Mouse (Mus musculus): ENCODE results near the gene Traf5.

Traf5 gene

DNA sequence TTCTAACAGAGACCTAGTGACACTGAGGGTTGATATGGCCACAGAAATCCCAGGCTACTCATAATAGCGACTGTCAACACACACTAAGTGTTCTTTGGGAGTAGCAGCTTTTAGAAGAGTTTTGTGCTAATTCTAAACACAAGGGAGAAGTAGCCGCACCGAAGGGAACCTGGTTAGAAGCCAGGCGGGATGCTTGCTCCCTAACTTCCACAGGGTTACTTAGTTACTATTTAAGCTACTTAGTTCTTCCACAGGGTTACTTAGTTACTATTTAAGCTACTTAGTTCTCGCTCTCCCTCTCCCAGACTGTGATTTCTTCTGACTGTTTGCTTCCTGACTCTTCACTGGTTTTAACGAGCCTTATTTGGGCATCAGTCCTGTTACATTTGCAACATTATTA, 10.8 kb upstream of the Traf5 start:
- no peak for TF ChIP-seq GATA4 (IDR thresholded peaks at IDR 0.05; ENCODE audit: insufficient replicate concordance, low read length)

DNA sequence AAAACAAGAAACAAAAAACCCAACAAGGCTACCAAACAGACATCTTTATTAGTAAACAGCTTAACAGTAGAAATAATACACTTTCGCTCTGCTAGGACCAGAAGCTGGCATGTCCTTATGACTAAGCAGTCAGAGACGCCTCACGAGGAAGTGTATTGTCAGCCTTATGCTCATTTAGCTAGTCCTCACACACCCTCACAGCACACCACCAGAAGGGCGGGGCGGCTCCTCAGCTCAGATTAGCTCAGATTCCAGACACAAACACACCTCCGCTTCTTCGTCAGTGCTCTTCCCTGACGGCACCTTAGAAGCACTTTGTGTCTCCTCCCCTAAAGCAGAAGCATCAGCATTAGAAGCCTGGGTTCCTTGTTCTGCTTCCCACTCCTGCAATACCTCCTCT, 9.0 kb upstream of the Traf5 start:
- no peak for TF ChIP-seq GATA4 (IDR thresholded peaks at IDR 0.05; ENCODE audit: insufficient replicate concordance, low read length)

DNA sequence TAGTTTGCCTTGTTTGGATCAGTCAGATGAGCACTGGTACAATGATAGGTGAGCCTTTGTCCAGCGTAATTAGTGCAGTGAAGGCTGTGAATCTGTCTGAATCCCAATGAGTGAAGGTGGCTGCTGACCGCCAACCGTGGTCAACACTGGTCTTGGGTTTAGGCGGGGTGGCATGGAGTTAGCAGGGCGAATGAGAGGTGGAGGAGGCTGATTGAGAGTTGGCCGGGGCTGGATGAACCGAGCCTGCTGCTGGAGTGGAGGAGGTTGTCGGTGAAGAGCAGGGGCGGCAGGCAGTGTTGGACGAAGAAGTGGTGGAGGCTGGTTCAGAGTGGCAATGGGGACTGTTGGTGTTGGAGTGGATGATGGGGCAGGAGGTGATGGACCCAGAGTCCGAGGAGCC, 8.4 kb upstream of the Traf5 start:
- no peak for TF ChIP-seq GATA4 (IDR thresholded peaks at IDR 0.05; ENCODE audit: insufficient replicate concordance, low read length)

DNA sequence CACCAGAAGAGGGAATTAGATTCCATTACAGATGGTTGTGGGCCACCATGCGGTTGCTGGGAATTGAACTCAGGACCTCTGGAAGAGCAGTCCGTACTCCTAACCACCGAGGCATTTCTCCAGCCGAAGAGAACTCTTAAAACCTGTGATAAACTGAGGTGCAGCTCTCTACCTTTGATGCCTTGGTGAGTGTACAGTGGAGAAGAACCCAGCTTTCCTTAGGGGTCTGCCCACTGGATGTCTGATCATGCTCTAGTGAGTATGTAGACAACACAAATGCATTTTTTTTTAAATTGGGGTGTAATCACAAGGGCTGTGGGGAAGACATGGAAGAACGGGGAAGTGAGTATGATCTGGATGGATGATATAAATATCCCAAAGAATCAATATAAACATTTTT, 3.3 kb upstream of the Traf5 start:
- no peak for TF ChIP-seq GATA4 (IDR thresholded peaks at IDR 0.05; ENCODE audit: insufficient replicate concordance, low read length)

DNA sequence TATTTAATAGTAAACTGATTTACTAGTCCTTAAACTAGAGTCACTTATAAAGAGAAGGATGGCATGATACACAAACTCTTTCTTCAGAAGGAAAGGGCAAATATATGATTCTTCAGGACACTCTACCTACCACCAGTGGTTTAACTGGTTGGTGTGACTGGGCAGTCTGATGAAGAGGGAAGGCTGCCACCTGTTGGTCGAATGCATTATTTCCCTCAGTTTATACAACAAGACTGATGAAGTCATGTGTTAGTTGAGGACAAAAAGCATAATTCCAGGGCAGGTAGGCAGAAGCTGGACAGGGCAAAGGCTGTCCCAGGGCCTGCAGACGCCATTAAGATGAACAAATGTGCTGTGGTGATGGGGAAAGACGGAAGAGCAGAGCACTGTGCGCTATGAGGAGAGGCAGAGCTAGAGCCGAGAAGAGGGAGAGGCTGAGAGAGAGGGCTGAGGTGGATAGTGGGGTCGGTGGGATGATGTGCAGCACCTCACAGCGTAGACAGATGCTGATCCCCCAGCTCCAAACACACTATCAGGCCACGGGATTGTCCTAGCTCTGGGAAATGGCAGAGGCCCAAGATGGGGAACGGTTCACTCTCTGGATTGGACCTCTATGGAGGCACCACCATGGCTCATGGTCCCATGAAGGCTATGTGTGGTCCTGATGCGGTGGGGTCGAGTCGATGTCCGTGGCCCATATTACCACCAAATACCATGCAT, 2.3 kb upstream of the Traf5 start:
- TF ChIP-seq GATA4 (IDR thresholded peaks at IDR 0.05; ENCODE audit: insufficient replicate concordance, low read length): no peak

DNA sequence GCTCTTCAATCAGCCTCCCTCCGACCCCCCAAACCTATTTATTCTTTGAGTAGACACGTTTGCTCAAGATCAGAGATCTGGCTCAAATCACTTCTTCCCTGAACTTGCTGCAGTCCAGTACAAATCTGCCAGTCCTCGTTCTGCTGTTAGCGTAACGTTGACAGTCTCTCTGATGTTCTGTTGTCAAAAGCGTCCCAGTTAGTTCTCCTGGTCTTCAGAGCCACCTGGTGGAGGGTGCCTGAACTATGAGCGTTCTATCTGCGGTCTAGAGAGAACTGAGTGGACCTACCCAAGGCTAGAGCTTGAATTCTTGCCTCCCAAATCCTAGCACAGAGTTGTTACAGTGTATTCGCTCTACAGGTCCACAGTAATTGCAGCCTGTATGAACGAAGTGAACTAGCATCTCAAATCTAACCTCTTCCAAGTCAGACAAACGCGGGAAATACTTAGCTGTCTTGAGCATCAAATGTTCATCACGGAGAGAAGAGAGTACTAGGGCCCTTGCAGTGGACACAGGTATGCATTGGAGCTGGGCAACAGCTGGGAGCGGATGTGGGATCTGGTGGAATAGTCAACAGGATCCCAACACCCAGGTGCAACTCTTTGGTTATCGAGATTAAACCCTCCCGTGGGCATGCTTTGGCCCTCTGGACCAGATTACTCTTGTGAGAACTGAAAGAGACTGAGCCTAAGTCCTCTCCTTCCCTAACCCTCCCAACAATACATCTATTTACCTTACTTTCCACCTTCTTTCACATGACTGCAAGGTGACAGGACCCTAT, 711 bp upstream of the Traf5 start:
- TF ChIP-seq GATA4 (IDR thresholded peaks at IDR 0.05; ENCODE audit: insufficient replicate concordance, low read length): no peak

DNA sequence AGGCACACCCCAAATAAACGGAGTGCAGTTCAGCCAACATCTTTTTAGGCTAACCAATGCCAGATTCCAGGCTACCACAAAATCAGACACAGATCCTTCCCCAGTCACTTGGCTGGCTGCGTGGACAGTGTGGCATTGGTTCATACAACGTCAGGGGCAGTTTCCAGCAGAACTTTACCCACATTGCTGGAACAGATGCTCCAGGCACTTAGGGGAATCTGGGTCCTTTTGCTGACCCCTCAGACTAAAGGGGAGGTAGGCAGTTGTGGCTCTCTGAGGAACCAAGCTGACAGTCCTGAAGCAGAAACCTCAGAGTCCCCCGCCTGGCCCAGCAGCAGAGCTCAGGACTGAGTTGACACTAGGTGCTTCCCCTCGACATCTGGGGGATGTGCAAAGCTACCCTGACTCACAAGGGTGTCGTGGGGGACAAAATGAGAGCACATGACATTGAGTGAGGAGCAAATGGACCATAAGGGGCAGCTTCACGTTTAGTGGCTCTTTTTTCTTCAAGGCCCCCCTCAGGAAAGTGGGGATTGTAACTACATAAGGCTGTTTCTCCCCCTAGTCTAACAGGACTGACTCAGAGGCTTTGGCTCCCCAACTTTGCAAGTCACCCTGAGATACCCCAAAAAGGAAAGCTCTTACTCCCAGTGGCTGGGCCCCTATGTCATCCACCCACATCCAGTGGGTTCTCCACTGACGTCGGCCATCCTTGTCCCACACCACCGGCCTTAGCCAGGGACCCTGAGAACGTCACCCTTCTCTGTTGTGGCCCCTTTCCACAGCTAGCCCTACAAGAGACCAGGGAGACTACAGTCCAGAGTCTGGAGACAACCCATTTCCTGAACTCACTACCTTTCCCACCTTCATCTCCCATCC, 1.4 kb downstream of the Traf5 start:
- TF ChIP-seq GATA4 (IDR thresholded peaks at IDR 0.05; ENCODE audit: insufficient replicate concordance, low read length): no peak

DNA sequence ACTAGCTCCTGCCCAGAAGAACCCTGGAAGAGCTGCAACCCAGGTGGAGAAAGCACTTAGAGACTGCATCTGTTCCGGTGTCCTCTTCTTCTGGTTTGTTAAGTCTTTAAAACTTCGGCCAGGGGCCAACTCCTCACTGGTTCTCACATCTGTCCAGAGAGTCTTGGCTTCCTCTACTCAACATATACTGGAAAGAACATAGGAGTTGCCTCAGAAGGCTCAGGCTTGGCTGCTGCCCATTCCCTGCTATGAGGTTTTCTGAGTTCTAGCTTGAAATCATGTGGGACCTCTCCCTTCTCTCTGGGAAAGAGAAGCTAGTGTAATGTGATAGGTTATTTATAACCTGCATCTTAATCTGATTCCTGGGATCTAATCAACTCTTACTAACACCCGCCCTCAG, 2.1 kb downstream of the Traf5 start:
- no peak for TF ChIP-seq GATA4 (IDR thresholded peaks at IDR 0.05; ENCODE audit: insufficient replicate concordance, low read length)

DNA sequence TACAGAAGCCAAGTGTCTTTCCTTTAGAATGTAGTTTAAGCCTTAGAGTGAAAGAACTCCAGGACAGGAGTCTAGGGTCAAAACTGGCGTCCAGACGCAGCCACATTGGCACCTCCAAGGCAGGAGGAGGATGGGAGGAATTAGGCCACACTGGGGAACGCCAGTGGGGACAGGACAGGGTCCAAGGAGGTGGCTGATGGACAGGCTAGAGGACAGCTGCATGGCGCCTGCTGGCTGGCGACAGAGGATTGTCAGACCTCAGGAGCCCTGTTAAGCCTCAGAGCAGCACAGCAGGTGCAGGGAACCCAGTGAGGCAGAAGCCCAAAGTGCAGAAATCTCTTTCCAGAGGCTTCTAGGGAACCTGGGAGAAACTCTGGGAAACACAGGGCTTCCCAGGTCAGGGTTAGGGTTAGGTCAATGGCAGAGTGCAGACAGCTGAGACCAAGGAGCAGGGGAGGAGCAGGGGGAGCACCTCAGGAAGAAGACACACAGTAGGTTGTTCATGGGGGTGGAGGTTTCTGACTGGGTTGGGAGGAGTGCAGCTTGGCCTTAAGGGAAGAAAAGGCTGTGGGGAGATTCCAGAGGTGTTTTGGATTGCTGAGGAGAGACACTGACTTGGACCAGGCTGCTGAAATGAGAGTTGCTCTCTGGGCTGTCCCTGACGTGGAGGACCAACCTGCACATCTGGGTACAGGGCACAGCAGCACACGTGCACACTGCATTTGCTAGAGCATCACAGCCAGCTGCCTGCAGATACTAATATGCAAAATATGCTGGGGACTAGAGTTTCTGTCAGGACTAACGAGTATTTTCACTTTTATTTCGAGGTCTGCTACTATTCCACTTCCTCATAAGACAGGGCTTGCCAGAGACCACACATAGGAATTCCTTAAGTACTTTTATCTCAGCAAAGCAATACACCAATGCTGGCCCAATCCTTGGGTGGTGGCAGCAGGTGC, 2.9 kb downstream of the Traf5 start:
- TF ChIP-seq GATA4 (IDR thresholded peaks at IDR 0.05; ENCODE audit: insufficient replicate concordance, low read length): no peak

DNA sequence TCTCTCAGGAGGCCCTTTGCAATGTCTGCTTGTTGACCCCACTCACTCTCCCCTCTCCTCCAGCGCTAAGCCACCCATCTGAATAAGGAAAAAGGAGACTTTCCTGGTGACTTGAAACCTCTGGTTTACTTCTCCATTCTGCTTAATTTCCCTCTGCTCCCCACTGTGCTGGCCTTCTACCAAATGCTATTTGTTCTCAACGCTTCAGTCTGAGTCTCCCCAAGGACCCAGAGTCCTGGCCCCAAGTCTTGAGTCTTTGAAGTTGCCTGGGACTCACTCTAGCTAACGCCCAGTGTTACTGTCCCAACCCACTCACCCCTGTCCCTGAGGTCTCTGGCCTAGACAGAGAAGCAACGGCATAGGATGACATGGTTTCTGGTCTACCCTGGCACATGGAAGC, 4.3 kb downstream of the Traf5 start:
- no peak for TF ChIP-seq GATA4 (IDR thresholded peaks at IDR 0.05; ENCODE audit: insufficient replicate concordance, low read length)

DNA sequence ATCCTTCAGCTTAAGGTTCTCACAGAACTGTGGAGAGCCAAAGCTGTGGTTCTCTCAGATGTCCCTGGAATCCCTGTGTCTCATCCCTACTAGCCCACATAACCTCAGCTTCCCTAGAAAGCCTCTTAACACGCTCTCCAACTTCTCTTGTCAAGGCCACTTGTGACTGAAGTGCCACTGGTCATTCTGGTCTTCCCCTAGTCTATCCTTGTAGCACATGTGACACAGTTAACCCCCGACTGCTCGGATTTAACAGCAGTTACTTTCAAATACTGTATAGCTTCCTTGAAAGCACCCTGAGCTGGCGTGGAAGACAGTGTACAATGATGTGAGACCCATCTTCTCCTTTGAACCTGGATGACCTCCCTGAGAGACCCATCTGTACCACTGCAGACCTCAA, 5.3 kb downstream of the Traf5 start:
- no peak for TF ChIP-seq GATA4 (IDR thresholded peaks at IDR 0.05; ENCODE audit: insufficient replicate concordance, low read length)

DNA sequence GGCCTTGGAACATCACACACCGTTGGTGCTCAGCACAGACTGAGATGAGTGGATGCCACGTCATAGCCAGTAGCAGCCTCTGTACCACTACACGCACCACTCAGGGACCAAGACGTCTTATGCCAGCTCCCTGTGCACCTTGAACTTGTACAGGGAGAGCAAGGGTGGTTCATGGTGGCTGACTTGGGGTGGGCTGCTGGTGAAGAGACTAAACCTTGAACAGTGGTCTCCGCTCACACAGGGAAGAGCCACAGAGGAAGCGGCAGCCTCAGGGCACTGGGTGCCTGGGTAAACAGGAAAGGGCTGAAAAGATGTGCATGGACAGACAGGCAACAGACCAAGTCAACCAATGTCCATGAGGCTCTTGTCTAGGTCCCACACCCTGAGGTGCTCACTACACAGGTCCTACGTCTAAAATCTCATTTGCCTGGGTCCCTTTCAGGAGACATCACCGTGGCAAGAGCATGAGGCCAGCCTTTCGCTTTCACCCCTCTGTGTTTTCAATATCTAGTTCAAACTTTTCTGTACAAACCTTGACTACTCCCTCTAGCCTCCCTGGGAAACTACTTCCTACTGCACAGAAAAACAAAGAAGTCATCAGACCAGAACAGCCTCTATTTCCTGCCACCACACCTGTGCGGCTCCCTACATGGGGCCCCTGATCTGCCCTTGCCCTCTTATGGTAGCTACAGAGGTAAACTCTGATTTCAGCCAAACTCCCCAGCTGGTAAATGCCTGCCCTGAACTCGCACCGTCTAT, 5.9 kb downstream of the Traf5 start:
- TF ChIP-seq GATA4 (IDR thresholded peaks at IDR 0.05; ENCODE audit: insufficient replicate concordance, low read length): no peak

DNA sequence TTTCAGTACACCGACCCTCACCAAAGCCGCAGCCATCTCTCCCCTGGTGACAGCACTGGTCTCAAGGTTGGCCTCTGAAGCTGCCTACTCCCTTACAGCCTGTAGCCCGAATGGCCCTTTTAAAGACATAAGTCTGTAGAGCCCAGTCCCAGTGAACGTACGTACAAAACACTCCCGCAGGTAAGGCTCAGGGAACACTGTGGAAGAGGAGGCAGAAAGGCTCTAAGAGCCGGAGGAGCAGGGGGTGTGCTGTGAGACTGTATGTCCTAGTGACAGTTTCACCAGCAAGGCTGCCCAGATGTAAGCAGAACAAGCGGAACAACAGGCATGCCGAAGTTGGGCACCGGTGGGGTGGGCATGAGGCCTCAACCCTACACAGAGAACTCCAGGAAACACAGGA, 7.1 kb downstream of the Traf5 start:
- TF ChIP-seq GATA4 (IDR thresholded peaks at IDR 0.05; ENCODE audit: insufficient replicate concordance, low read length): no peak

DNA sequence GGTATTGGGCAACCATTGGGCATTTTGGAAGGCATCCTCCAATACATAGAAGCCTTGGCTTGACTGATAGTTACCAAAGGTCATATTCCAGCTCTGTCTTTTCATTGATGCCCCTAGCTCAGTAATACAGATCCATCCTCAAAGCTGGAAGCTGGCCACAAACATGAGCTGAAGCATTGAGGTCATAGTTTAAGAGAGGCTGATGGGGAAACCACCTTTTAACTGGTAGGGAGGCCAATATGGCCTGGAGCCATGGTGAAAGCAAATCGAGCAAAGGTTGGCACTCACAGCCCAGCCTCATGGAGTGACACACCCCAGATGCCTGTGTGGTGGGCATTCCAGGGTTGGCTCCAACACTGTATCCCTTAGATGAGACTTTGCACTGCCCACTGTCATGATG, 9.7 kb downstream of the Traf5 start:
- no peak for TF ChIP-seq GATA4 (IDR thresholded peaks at IDR 0.05; ENCODE audit: insufficient replicate concordance, low read length)
